Mouse (Mus musculus) intestine, postnatal 0 days (tissue): ENCODE results near the gene Gng8. TPM values are rescaled to one million over a fixed set of nuclear protein-coding genes. Genes with fewer than 3 reads are reported as not detected.

Experiments used
- ATAC-seq: fragments of 200-750 bp; cut with Nextera tagmentation; 2 replicates; pipeline ENCODE4 v1.8.0; 2017; ENCODE audit warnings: mild to moderate bottlenecking, moderate TSS enrichment, moderate library complexity
- H3K27ac ChIP-seq: fragments of 300-500 bp; sonication (generic); 2 replicates; pipeline ENCODE4 v1.5.1; 2014; ENCODE audit warnings: mild to moderate bottlenecking, low read depth, low read length, moderate library complexity
- H3K27me3 ChIP-seq: fragments of 300-500 bp; sonication (generic); replicated peaks from 2 replicates; pipeline ENCODE4 v1.6.1; 2014; ENCODE audit warnings: low read length, mixed read lengths; ENCODE audit not compliant: control insufficient read depth, insufficient read depth
- H3K36me3 ChIP-seq: fragments of 300-500 bp; sonication (generic); 2 replicates; pipeline ENCODE4 v1.6.1; 2014; ENCODE audit warnings: mild to moderate bottlenecking, moderate library complexity; ENCODE audit not compliant: control insufficient read depth, insufficient read depth
- H3K4me1 ChIP-seq: fragments of 300-500 bp; sonication (generic); replicated peaks from 2 replicates; pipeline ENCODE4 v1.6.1; 2014; ENCODE audit warnings: antibody characterized with exemption, low read length, mixed read lengths; ENCODE audit not compliant: control insufficient read depth, insufficient read depth
- H3K4me2 ChIP-seq: fragments of 300-500 bp; sonication (generic); replicated peaks from 2 replicates; pipeline ENCODE4 v1.6.1; 2014; ENCODE audit warnings: low read depth, mild to moderate bottlenecking, moderate library complexity
- H3K4me3 ChIP-seq: fragments of 300-500 bp; sonication (generic); 2 replicates; pipeline ENCODE4 v1.5.1; 2014; ENCODE audit warnings: low read depth, low read length
- H3K9ac ChIP-seq: fragments of 300-500 bp; sonication (generic); 2 replicates; pipeline ENCODE4 v1.6.1; 2014; ENCODE audit warnings: mild to moderate bottlenecking, low read depth, low read length
- H3K9me3 ChIP-seq: fragments of 300-500 bp; sonication (generic); 2 replicates; pipeline ENCODE4 v1.6.1; 2016; ENCODE audit warnings: mixed run types; ENCODE audit not compliant: control insufficient read depth
- CTCF ChIP-seq: sonication (generic); IDR thresholded peaks from 2 replicates; pipeline ENCODE4 v1.5.1; 2016; ENCODE audit warnings: low read depth, mild to moderate bottlenecking, control low read depth, antibody characterized with exemption, moderate library complexity
- WGBS: fragments of 180-500 bp; shearing (Covaris S2); extraction: QIAGEN DNeasy Blood & Tissue Kit; methylation state at CpG from one replicate; pipeline ENCODE4 v1.1.7; 2014; 5-methylcytosine and 5-hydroxymethylcytosine counted together
- polyA plus RNA-seq: library from polyadenylated mRNA; unstranded; fragments of >200 nt; fragmentation: Nextera tagmentation; extraction: Ambion mirVana; gene quantifications from 2 replicates; pipeline ENCODE4 v1.2.1, GENCODE M21; 2015

Gng8 gene
- polyA plus RNA-seq, 1 experiment from 2014 or later, result 4.7 TPM

GRCm38 (mm10) chr7:16879796-16880547 is 11.6 kb upstream of the Gng8 start:
- Histone ChIP-seq H3K27ac (0 out of 2 replicates have a peak overlapping the region, but pooled peaks have one; percentile 15), H3K4me3 (no peak overlapping the region), H3K27me3 (peaks cover 11% of the 10 kb centered on the region; the same call in 1 of the 2 replicates), H3K9me3 (no peaks in the 10 kb centered on the region), H3K36me3 (peaks cover under 1% of the 10 kb centered on the region; the same call in 1 of the 2 replicates), H3K4me1 (no peaks in the 10 kb centered on the region), H3K4me2 (no peak overlapping the region), H3K9ac (no peak overlapping the region)
- TF ChIP-seq CTCF, result no peak
- 37% methylated on average over 9 of the region's 9 CpGs for WGBS
- ATAC-seq, result no peak

GRCm38 (mm10) chr7:16880615-16881014 is 11.0 kb upstream of the Gng8 start:
- no peak for TF ChIP-seq CTCF
- no peak for ATAC-seq
- Histone ChIP-seq H3K4me3 (no peak overlapping the region), H3K9me3 (no peaks in the 10 kb centered on the region), H3K9ac (no peak overlapping the region), H3K36me3 (peaks cover 7% of the 10 kb centered on the region; the same call in 1 of the 2 replicates), H3K4me2 (no peak overlapping the region), H3K27ac (0 out of 2 replicates have a peak overlapping the region, but pooled peaks have one; percentile 15), H3K27me3 (peaks cover 16% of the 10 kb centered on the region), H3K4me1 (no peaks in the 10 kb centered on the region)
- 27% methylated on average over 5 of the region's 5 CpGs for WGBS

GRCm38 (mm10) chr7:16883162-16883561 is 8.4 kb upstream of the Gng8 start:
- H3K9ac ChIP-seq, result no peak overlapping the region
- H3K36me3 ChIP-seq, result peaks cover 16% of the 10 kb centered on the region; the same call in 1 of the 2 replicates
- no peak for TF ChIP-seq CTCF
- H3K27me3 ChIP-seq, result peaks cover 29% of the 10 kb centered on the region
- no peak overlapping the region for H3K4me3 ChIP-seq
- H3K9me3 ChIP-seq, result 0 out of 2 replicates have a peak, but pooled peaks cover 2% of the 10 kb centered on the region
- no peak overlapping the region for H3K27ac ChIP-seq
- H3K4me1 ChIP-seq, result no peaks in the 10 kb centered on the region
- H3K4me2 ChIP-seq, result no peak overlapping the region
- WGBS, result 87% methylated on average over 6 of the region's 6 CpGs
- no peak for ATAC-seq

GRCm38 (mm10) chr7:16884334-16884733 is 7.3 kb upstream of the Gng8 start:
- no peak for TF ChIP-seq CTCF
- no peak for ATAC-seq
- Histone ChIP-seq H3K4me3 (no peak overlapping the region), H3K4me2 (no peak overlapping the region), H3K27ac (no peak overlapping the region), H3K9ac (no peak overlapping the region), H3K36me3 (peaks cover 16% of the 10 kb centered on the region; the same call in 1 of the 2 replicates), H3K9me3 (0 out of 2 replicates have a peak, but pooled peaks cover 2% of the 10 kb centered on the region), H3K4me1 (no peaks in the 10 kb centered on the region), H3K27me3 (peaks cover 29% of the 10 kb centered on the region)
- WGBS, result 70% methylated on average over 4 of the region's 4 CpGs

- H3K36me3 ChIP-seq, result peaks cover 16% of the 10 kb centered on the region; the same call in 1 of the 2 replicates
- H3K4me3 ChIP-seq, result peak overlapping the region; percentile 32
- H3K9ac ChIP-seq, result no peak overlapping the region
- peak; percentile 20; the same call in 1 of the 2 replicates for ATAC-seq
- H3K27ac ChIP-seq, result no peak overlapping the region
- H3K4me1 ChIP-seq, result no peaks in the 10 kb centered on the region
- no peak for TF ChIP-seq CTCF
- H3K4me2 ChIP-seq, result peak overlapping the region; percentile 61
- peaks cover 33% of the 10 kb centered on the region for H3K27me3 ChIP-seq
- 22% methylated on average over 78 of the region's 95 CpGs for WGBS
- H3K9me3 ChIP-seq, result 0 out of 2 replicates have a peak, but pooled peaks cover 2% of the 10 kb centered on the region
Observed at GRCm38 (mm10) chr7:16885271-16885776, 6.3 kb upstream of the Gng8 start.

GRCm38 (mm10) chr7:16885905-16886304 is 5.7 kb upstream of the Gng8 start:
- peak overlapping the region; percentile 32; the same call in 1 of the 2 replicates for H3K4me3 ChIP-seq
- no peak overlapping the region for H3K27ac ChIP-seq
- H3K4me1 ChIP-seq, result no peaks in the 10 kb centered on the region
- H3K27me3 ChIP-seq, result peaks cover 36% of the 10 kb centered on the region
- H3K9ac ChIP-seq, result no peak overlapping the region
- TF ChIP-seq CTCF, result no peak
- 0 out of 2 replicates have a peak, but pooled peaks cover 2% of the 10 kb centered on the region for H3K9me3 ChIP-seq
- WGBS, result 58% methylated on average over 55 of the region's 59 CpGs
- no peak for ATAC-seq
- H3K36me3 ChIP-seq, result peaks cover 16% of the 10 kb centered on the region; the same call in 1 of the 2 replicates
- H3K4me2 ChIP-seq, result peak overlapping the region; percentile 61
